In the genomic region with DNA sequence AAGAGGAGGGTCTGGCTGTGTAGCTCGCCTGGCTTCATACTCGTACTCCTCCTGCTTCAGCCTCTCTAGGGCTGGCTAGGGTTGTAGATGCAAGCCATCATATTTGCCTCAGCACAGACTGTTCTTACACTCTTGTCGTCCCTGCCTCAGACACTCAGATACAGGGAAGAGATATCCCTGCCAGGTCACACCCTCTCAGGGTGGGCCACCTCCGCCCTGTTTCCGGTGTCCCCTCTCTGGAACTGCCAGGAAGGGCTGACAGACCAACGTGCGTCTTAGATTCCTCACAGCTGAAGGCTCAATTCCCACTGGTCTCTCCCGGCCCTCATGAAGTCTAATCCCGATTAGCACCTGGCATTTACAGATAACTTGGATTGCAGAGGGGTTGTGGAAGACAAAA, we compare ENCODE assay signal across 18 mouse cellular contexts. TPM values are rescaled to one million over a fixed set of nuclear protein-coding genes. Genes with fewer than 3 reads are reported as not detected.
A peak's percentile ranks its signal among the peaks of the same experiment; 100 is the strongest.
DNase-seq lines count a peak whose midpoint lies in the region; ATAC-seq lines count a peak whose summit lies in the region.
"Had no signal": no experiment of that assay in that cellular context is flagged by ENCODE, and none has a peak within 500 bp of the region (broad histone marks: within the 10 kb centered on the region; RNA-seq: fewer than 3 reads in every experiment).

No protein-coding gene starts in this region.

- no peak overlapping the region for H3K9ac ChIP-seq in kidney, embryonic 15.5 days
- H3K9ac ChIP-seq: embryonic facial prominence, embryonic 15.5 days; limb, embryonic 13.5 days; lung, embryonic 15.5 days; neural tube, embryonic 15.5 days; stomach, embryonic 15.5 days had no signal

- WGBS in kidney, embryonic 15.5 days = 68% methylated on average over 9 of the region's 9 CpGs
- whole genome bisulfite sequencing in midbrain, embryonic 10.5 days = 80% methylated on average over 9 of the region's 9 CpGs

- peaks cover 5% of the 10 kb centered on the region; the same call in 1 of the 2 replicates for H3K36me3 ChIP-seq in kidney, embryonic 15.5 days
- H3K36me3 ChIP-seq in midbrain, embryonic 10.5 days = peaks cover 6% of the 10 kb centered on the region
- H3K36me3 ChIP-seq: lung, embryonic 15.5 days; neural tube, embryonic 15.5 days; stomach, embryonic 15.5 days had no signal

- no peaks in the 10 kb centered on the region for H3K9me3 ChIP-seq in kidney, embryonic 15.5 days (replicated peaks)
- H3K9me3 ChIP-seq in midbrain, embryonic 10.5 days (replicated peaks) = no peaks in the 10 kb centered on the region
- H3K9me3 ChIP-seq: embryonic facial prominence, embryonic 15.5 days; limb, embryonic 13.5 days; lung, embryonic 15.5 days; neural tube, embryonic 15.5 days; stomach, embryonic 15.5 days had no signal

- H3K27ac ChIP-seq in kidney, embryonic 15.5 days = no peak overlapping the region
- H3K27ac ChIP-seq in midbrain, embryonic 10.5 days (replicated peaks) = no peak overlapping the region
- H3K27ac ChIP-seq: embryonic facial prominence, embryonic 15.5 days; hindbrain, postnatal 0 days; limb, embryonic 13.5 days; lung, embryonic 15.5 days; neural tube, embryonic 15.5 days; stomach, embryonic 15.5 days had no signal

- H3K4me3 ChIP-seq in kidney, embryonic 15.5 days (replicated peaks) = no peak overlapping the region
- H3K4me3 ChIP-seq in midbrain, embryonic 10.5 days = no peak overlapping the region
- H3K4me3 ChIP-seq: embryonic facial prominence, embryonic 15.5 days; limb, embryonic 13.5 days; lung, embryonic 15.5 days; neural tube, embryonic 15.5 days; stomach, embryonic 15.5 days had no signal

- H3K27me3 ChIP-seq in kidney, embryonic 15.5 days = no peaks in the 10 kb centered on the region
- H3K27me3 ChIP-seq in midbrain, embryonic 10.5 days (ENCODE audit: low read depth, poor library complexity, severe bottlenecking) = no peaks in the 10 kb centered on the region
- H3K27me3 ChIP-seq: embryonic facial prominence, embryonic 15.5 days; limb, embryonic 13.5 days; lung, embryonic 15.5 days; neural tube, embryonic 15.5 days; Patski; stomach, embryonic 15.5 days had no signal

- H3K4me1 ChIP-seq in kidney, embryonic 15.5 days = peaks cover 47% of the 10 kb centered on the region
- peaks cover 17% of the 10 kb centered on the region for H3K4me1 ChIP-seq in midbrain, embryonic 10.5 days

- H3K4me2 ChIP-seq in kidney, embryonic 15.5 days = no peak overlapping the region
- H3K4me2 ChIP-seq: embryonic facial prominence, embryonic 15.5 days; limb, embryonic 13.5 days; lung, embryonic 15.5 days; neural tube, embryonic 15.5 days; stomach, embryonic 15.5 days had no signal

- ATAC-seq in kidney, embryonic 15.5 days (replicated peaks; ENCODE audit: low FRiP score) = no peak
- ATAC-seq: hindbrain, postnatal 0 days had no signal

- DNase-seq in gastrocnemius, adult 18-20 months (ENCODE audit: low spot score) = peak; percentile 36
- DNase-seq in gastrocnemius, postnatal 10 days = no peak
- DNase-seq in kidney, postnatal 36 days = peak; percentile 24 to 30
- DNase-seq in heart, adult 9 months (ENCODE audit: low spot score in 2 of 2) = peak; percentile 50 to 73
- DNase-seq in lung, postnatal 36 days = peak; percentile 58
- DNase-seq in midbrain, embryonic 10.5 days (ENCODE audit: low spot score) = no peak
- no peak for DNase-seq in cerebellum, adult 9-11 months
- DNase-seq: adrenal gland, adult 8-10 months; cerebellum, adult 8-10 months; thymus, postnatal 25 days had no signal

RNA-seq across cellular contexts. Expression of a gene that starts 6.6 kb away (rescaled TPM):
- total RNA-seq in gastrocnemius, adult 18-20 months (2021) = 1 to 10 TPM; 2.0 to 3.7 TPM
- 10 to 100 TPM; 12.1 to 23.8 TPM for total RNA-seq in gastrocnemius, postnatal 10 days (2021)
- polyA plus RNA-seq in kidney, embryonic 15.5 days (2015; fragmentation: Nextera tagmentation; extraction: Ambion mirVana) = 41.5 and 41.9 TPM in 2 replicates
- polyA plus RNA-seq in midbrain, embryonic 10.5 days (2016; fragmentation: Nextera tagmentation; extraction: Ambion mirVana) = 23.3 and 25.6 TPM in 2 replicates

Comparison
In these comparisons a context has a peak if more than half of its experiments do, and no peak if none do; other contexts are left out.
1. DNase-seq: peak in gastrocnemius, adult 18-20 months (single experiment), kidney, postnatal 36 days (2 of 2), heart, adult 9 months (2 of 2) and lung, postnatal 36 days (single experiment); none in gastrocnemius, postnatal 10 days (single experiment), midbrain, embryonic 10.5 days (single experiment) and cerebellum, adult 9-11 months (single experiment).